Mouse (Mus musculus) heart, embryonic 14.5 days (tissue): ENCODE measurements around the gene Gpr4. TPM values are rescaled to one million over a fixed set of nuclear protein-coding genes. Genes with fewer than 3 reads are reported as not detected.

Experiments used
- ATAC-seq: fragments of 200-750 bp; cut with Nextera tagmentation; 2 replicates; pipeline ENCODE4 v1.8.0; 2017; ENCODE audit warnings: low read depth, moderate TSS enrichment; ENCODE audit not compliant: insufficient number of reproducible peaks, insufficient read depth, low FRiP score
- H3K27ac ChIP-seq, 2 experiments: fragments of 200-500 bp in 1 of 2; fragments of 300-500 bp in 1 of 2; sonication (generic) in 1 of 2; replicated peaks in 1 of 2; 2 replicates each; pipeline ENCODE4 v1.5.1; 2012 to 2014; ENCODE audit warnings: low read depth in 2 of 2, low read length in 2 of 2, control low read depth in 1 of 2, mild to moderate bottlenecking in 1 of 2, mixed read lengths in 1 of 2; ENCODE audit not compliant: control insufficient read depth in 1 of 2, insufficient read depth in 1 of 2
- H3K27me3 ChIP-seq: fragments of 300-500 bp; sonication (generic); 2 replicates; pipeline ENCODE4 v1.6.1; 2014; ENCODE audit warnings: mild to moderate bottlenecking, low read length, control low read depth; ENCODE audit not compliant: control insufficient read depth, insufficient read depth
- H3K36me3 ChIP-seq: fragments of 300-500 bp; sonication (generic); 2 replicates; pipeline ENCODE4 v1.6.1; 2014; ENCODE audit warnings: mild to moderate bottlenecking, control low read depth, low read length, mixed read lengths; ENCODE audit not compliant: control insufficient read depth, insufficient read depth
- H3K4me1 ChIP-seq, 2 experiments: fragments of 200-500 bp in 1 of 2; fragments of 300-500 bp in 1 of 2; sonication (generic) in 1 of 2; 2 replicates each; pipeline ENCODE4 v1.6.1; 2012 to 2014; ENCODE audit warnings: low read length in 2 of 2, control low read depth in 1 of 2, mixed read lengths in 1 of 2; ENCODE audit not compliant: control insufficient read depth in 2 of 2, insufficient read depth in 2 of 2
- H3K4me2 ChIP-seq: fragments of 300-500 bp; sonication (generic); 2 replicates; pipeline ENCODE4 v1.6.1; 2014; ENCODE audit warnings: mild to moderate bottlenecking, low read length
- H3K4me3 ChIP-seq, 2 experiments: fragments of 200-500 bp in 1 of 2; fragments of 300-500 bp in 1 of 2; sonication (generic) in 1 of 2; 2 replicates each; pipeline ENCODE4 v1.5.1; 2012 to 2014; ENCODE audit warnings: low read length in 2 of 2, mild to moderate bottlenecking in 2 of 2, control low read depth in 1 of 2, low read depth in 1 of 2, moderate library complexity in 1 of 2; ENCODE audit not compliant: control insufficient read depth in 1 of 2, insufficient read depth in 1 of 2
- H3K9ac ChIP-seq: fragments of 300-500 bp; sonication (generic); 2 replicates; pipeline ENCODE4 v1.6.1; 2014; ENCODE audit warnings: mild to moderate bottlenecking, low read length
- H3K9me3 ChIP-seq: fragments of 300-500 bp; sonication (generic); 2 replicates; pipeline ENCODE4 v1.6.1; 2016; ENCODE audit warnings: low read length, control low read depth; ENCODE audit not compliant: control insufficient read depth
- WGBS: fragments of 180-500 bp; shearing (Covaris S2); extraction: QIAGEN DNeasy Blood & Tissue Kit; methylation state at CpG from one replicate; pipeline ENCODE4 v1.1.7; 2014; 5-methylcytosine and 5-hydroxymethylcytosine counted together
- polyA plus RNA-seq: library from polyadenylated mRNA; unstranded; fragments of >200 nt; fragmentation: Nextera tagmentation; extraction: Ambion mirVana; gene quantifications from 2 replicates; pipeline ENCODE4 v1.2.1, GENCODE M21; 2014

The Gpr4 gene
- polyA plus RNA-seq, 1 experiment from 2014 or later = 1.6 TPM

DNA sequence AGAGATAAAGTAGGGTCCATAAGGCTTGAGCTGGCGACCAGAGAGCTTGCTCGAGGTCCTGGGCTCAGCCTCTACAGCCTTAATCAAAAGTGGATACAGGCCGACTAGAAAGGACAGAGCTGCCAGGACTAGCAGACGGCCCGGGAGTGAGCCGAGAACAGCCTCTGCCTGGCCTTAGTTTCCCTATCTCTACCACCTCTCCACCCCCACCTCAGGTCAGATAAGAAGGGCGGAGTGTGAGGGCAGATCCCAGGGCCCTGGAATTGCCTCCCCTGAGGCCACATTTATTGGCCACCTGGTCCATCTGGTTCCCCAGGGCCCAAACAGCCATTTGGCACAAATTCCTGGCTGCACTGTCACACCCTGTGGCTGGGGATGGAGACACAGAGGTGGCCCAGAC is 52.8 kb downstream of the Gpr4 start:
- H3K9ac ChIP-seq = 0 out of 2 replicates have a peak overlapping the region, but pooled peaks have one; percentile 3
- no peak overlapping the region for H3K27ac ChIP-seq
- 30% methylated on average over 7 of the region's 7 CpGs for WGBS
- H3K4me1 ChIP-seq = peaks cover 28 to 46% of the 10 kb centered on the region in 2 experiments
- H3K4me2 ChIP-seq = no peak overlapping the region
- H3K27me3 ChIP-seq = no peaks in the 10 kb centered on the region
- no peak overlapping the region for H3K4me3 ChIP-seq
- no peak for ATAC-seq
- peaks cover 66% of the 10 kb centered on the region for H3K36me3 ChIP-seq
- no peaks in the 10 kb centered on the region for H3K9me3 ChIP-seq

DNA sequence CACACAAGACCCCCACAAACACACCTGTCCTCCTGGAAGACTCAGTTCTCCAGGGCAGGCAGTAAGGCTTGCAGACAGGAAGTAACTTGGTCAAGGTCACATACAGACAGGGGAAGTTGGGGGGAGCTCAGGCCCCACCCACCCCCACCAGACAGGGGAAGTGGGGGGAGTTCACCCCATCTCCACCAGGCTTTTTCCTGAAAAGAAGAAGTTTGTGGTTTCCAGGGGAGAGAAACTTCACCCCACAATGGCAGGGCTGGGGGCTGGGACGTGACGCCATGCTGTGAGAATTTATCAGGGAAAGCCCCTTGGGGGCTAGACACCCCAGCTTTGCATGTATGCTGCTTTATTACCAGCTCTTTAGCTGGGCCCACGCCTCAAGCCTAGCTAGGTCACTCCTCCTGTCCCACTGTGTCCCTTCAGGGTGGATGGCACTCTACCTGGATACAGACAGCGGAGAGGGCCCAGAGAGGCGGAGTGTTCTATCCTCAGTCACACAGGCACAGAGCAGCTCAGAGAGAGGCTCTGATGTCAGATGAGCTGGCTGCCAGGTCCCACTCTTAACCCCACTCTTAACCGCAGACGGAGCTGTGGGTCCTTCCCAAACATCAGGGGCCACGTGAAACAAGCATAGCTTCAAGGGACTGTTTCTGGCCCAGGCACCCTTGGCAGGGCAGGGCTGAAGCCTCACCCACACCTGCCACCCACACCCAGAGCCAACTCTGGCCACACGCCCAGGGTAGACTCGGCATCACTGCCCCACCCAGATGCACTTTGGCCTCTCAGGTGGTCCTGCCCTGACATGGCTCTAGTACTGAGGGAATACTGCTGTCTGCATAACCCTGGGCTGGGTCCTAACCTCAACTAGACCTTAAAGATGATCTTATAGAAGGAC is 53.8 kb downstream of the Gpr4 start:
- Histone ChIP-seq H3K4me3 (no peak overlapping the region), H3K27ac (peak overlapping the region in 1 of 2 experiments; percentile 21; a peak in 3 of 4 replicates), H3K9ac (peak overlapping the region; percentile 44; the same call in 1 of the 2 replicates), H3K9me3 (no peaks in the 10 kb centered on the region), H3K4me2 (no peak overlapping the region), H3K27me3 (no peaks in the 10 kb centered on the region), H3K4me1 (peaks cover 28 to 46% of the 10 kb centered on the region in 2 experiments), H3K36me3 (peaks cover 55% of the 10 kb centered on the region)
- 64% methylated on average over 10 of the region's 10 CpGs for WGBS
- no peak for ATAC-seq

DNA sequence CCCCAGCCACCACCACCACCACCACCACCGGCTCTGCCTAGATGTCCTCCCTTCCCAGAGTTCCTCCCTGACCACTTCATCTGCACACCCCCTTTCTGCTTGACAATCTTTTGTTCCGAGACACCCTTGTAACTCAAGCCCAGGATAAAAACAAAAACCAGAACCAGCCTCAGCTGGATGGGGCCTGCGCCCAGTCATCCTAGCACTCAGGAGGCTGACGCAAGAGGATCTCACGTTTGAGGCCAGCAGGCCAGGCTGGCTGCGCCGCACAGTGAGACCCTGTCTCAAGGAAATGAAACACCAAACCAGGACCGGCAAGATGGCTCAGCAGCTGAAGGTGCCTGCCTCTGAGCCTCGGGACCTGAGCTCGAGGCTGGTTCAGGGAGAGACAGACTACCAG is 54.7 kb downstream of the Gpr4 start:
- WGBS = 46% methylated on average over 10 of the region's 10 CpGs
- H3K4me2 ChIP-seq = peak overlapping the region; percentile 9; the same call in 1 of the 2 replicates

DNA sequence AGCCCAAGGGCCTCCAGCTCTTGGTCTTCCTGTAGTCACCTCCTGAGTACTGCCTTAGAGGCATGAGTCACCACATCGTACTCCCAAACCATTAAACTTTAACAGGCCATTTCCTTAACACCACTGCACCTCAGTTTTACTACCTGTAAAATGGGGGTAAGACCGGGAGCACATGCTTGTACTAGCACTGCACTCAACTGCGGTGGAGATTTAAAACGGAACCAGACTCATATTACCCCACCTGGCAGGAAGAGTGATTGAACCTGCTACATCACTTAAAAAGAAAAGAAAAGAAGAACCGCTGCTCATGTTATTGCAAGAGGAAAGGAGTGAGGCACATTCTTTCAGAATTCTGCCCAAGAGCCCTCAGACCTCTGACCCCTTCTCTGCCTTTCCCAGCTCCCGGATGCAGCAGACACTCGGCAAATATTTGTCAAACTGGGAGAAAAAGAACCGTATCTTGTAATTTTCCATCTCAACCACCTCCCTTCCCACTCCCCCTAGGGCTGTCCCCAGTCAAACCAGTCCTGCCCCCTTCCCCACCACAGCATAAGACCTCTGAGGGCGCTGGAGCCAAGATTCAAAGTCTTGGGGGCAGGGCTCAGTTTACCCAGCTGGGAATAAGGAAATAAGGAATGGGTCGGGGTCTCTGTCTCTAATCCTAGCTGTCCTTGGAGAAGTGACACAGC is 56.8 kb downstream of the Gpr4 start:
- H3K27ac ChIP-seq = peak overlapping the region; percentile 80 to 96
- peak overlapping the region; percentile 92 for H3K9ac ChIP-seq
- no peaks in the 10 kb centered on the region for H3K27me3 ChIP-seq
- H3K9me3 ChIP-seq = no peaks in the 10 kb centered on the region
- peaks cover 28 to 46% of the 10 kb centered on the region in 2 experiments for H3K4me1 ChIP-seq
- ATAC-seq = peak; percentile 4; the same call in 1 of the 2 replicates
- H3K4me3 ChIP-seq = peak overlapping the region; percentile 44 to 90
- 38% methylated on average over 10 of the region's 10 CpGs for WGBS
- peaks cover 26% of the 10 kb centered on the region for H3K36me3 ChIP-seq
- peak overlapping the region; percentile 91 for H3K4me2 ChIP-seq

More for the DNA sequence above, 54.7 kb downstream of the Gpr4 start:
- Histone ChIP-seq H3K36me3 (peaks cover 47% of the 10 kb centered on the region), H3K4me1 (peaks cover 28 to 46% of the 10 kb centered on the region in 2 experiments), H3K4me3 (no peak overlapping the region), H3K9ac (peak overlapping the region; percentile 10), H3K9me3 (no peaks in the 10 kb centered on the region), H3K27me3 (no peaks in the 10 kb centered on the region), H3K27ac (no peak overlapping the region)
- no peak for ATAC-seq

DNA sequence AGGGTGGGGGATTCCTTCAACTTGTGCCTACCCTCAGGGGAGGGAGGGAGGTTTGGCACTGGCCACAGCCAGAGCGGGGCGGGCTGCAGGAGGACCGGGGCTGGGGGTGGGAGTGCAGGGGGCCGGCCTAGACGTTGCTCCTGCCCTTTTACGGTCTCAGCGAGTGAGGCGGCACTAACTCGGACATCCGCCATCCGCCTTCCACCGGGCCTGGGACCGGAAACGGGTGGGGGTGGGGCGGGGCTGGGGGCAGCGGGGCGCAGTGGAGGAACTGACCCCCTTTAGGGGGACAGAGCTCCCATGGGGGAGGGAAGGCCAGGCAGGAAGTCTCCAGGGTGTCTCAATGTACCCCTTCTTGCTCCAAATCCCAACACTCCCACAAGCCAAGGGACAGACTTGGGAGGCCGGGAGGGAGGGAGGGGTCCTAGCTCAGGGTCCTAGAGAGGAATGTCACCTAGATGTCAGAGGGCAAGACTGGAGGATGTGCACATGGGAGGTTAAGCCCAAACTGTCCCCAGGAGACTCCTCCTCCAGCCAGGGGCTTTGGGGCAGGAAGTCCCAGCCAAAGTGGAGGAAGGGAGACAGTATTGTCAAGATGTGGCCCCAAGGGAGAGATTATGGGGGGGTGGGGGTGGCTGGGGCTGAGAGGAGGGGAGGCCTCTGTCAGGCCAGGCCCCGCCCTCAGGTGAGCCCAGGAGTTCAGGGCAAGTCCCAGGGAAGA is 57.5 kb downstream of the Gpr4 start:
- Histone ChIP-seq H3K9me3 (no peaks in the 10 kb centered on the region), H3K9ac (peak overlapping the region; percentile 92), H3K4me2 (peak overlapping the region; percentile 91), H3K4me1 (peaks cover 28 to 43% of the 10 kb centered on the region in 2 experiments), H3K27ac (peak overlapping the region; percentile 95 to 96), H3K36me3 (peaks cover 18% of the 10 kb centered on the region), H3K4me3 (peak overlapping the region; percentile 90 to 99), H3K27me3 (no peaks in the 10 kb centered on the region)
- WGBS = 0% methylated on average over 19 of the region's 19 CpGs
- ATAC-seq = peak; percentile 67

DNA sequence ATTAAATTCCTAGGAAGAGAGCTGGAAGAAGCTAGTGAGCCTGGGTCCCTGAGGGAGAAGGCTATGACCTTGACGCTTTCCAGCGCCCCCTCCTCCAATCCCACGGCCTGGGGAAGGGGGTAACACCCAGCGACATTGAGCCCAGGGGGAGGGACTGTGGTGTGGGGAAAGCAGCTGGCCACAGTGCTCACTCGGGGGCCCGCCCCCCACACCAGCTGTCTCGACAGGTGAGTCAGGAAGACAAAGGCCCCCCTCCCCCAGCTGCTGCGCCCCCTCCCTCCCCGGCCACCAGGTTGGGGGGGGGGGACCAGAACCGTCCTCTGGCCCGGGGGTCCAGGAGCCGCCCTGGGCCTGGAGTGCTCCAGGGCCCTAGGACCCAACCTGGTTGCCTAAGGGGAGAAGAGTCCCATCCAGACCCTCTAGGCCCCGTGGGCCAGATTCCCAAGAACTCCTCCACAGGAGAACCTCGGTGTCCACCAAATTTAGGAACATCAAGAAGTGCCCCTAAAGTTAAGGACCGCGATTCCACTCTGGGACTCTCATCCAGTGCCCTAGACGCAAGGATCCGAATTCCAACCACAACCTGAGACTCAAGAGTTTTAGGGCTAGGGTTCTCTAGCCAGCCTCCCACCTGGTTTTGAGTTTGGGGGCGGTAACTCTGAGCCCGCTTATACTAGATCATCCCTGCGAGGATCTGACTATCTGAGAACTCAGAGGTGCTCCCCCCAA is 58.3 kb downstream of the Gpr4 start:
- no peaks in the 10 kb centered on the region for H3K9me3 ChIP-seq
- ATAC-seq = no peak
- WGBS = under 1% methylated on average over 18 of the region's 21 CpGs
- H3K4me3 ChIP-seq = peak overlapping the region; percentile 90 to 99
- H3K36me3 ChIP-seq = peaks cover 17% of the 10 kb centered on the region
- no peaks in the 10 kb centered on the region for H3K27me3 ChIP-seq
- H3K9ac ChIP-seq = peak overlapping the region; percentile 92
- H3K27ac ChIP-seq = peak overlapping the region; percentile 95 to 96
- H3K4me1 ChIP-seq = peaks cover 22 to 36% of the 10 kb centered on the region in 2 experiments
- H3K4me2 ChIP-seq = peak overlapping the region; percentile 91
